Mouse (Mus musculus): Measurements from ENCODE around the gene Uxs1. TPM values are rescaled to one million over a fixed set of nuclear protein-coding genes. Genes with fewer than 3 reads are reported as not detected.

Gene Uxs1
- polyA plus RNA-seq, 1 experiment from 2014 or later = 24.9 TPM

GRCm38 (mm10) chr1:43827002-43827762 lies 418 bp downstream of the Uxs1 start:
- H3K4me1 ChIP-seq = peaks cover 16% of the 10 kb centered on the region
- H3K4me3 ChIP-seq = peak overlapping the region; percentile 77
- peak overlapping the region; percentile 75 for H3K9ac ChIP-seq
- under 1% methylated on average over 67 of the region's 68 CpGs for WGBS
- H3K4me2 ChIP-seq (replicated peaks) = peak overlapping the region; percentile 95
- H3K27me3 ChIP-seq = no peaks in the 10 kb centered on the region
- ATAC-seq (ENCODE audit: insufficient number of reproducible peaks, insufficient read depth, low FRiP score, low TSS enrichment) = peak; percentile 75
- no peaks in the 10 kb centered on the region for H3K9me3 ChIP-seq
- H3K36me3 ChIP-seq = no peaks in the 10 kb centered on the region
- H3K27ac ChIP-seq = peak overlapping the region; percentile 95

- peaks cover 16% of the 10 kb centered on the region for H3K4me1 ChIP-seq
- peak overlapping the region; percentile 95 for H3K4me2 ChIP-seq (replicated peaks)
- 0% methylated on average over 3 of the region's 3 CpGs for WGBS
- H3K27me3 ChIP-seq = no peaks in the 10 kb centered on the region
- ATAC-seq (ENCODE audit: insufficient number of reproducible peaks, insufficient read depth, low FRiP score, low TSS enrichment) = no peak
- H3K9me3 ChIP-seq = no peaks in the 10 kb centered on the region
- H3K36me3 ChIP-seq = no peaks in the 10 kb centered on the region
- peak overlapping the region; percentile 77 for H3K4me3 ChIP-seq
- peak overlapping the region; percentile 75 for H3K9ac ChIP-seq
- H3K27ac ChIP-seq = peak overlapping the region; percentile 95
Measured at GRCm38 (mm10) chr1:43826628-43827001, 985 bp downstream of the Uxs1 start.

- no peak for ATAC-seq (ENCODE audit: insufficient number of reproducible peaks, insufficient read depth, low FRiP score, low TSS enrichment)
- no peak overlapping the region for H3K9ac ChIP-seq
- peaks cover 16% of the 10 kb centered on the region for H3K4me1 ChIP-seq
- H3K4me2 ChIP-seq (replicated peaks) = no peak overlapping the region
- no peaks in the 10 kb centered on the region for H3K27me3 ChIP-seq
- H3K27ac ChIP-seq = no peak overlapping the region
- no peaks in the 10 kb centered on the region for H3K36me3 ChIP-seq
- WGBS = 92% methylated on average over 1 of the region's 1 CpGs
- no peak overlapping the region for H3K4me3 ChIP-seq
- no peaks in the 10 kb centered on the region for H3K9me3 ChIP-seq
Measured at GRCm38 (mm10) chr1:43823406-43823805, 4.2 kb downstream of the Uxs1 start.

- H3K36me3 ChIP-seq = no peaks in the 10 kb centered on the region
- WGBS = 77% methylated on average over 5 of the region's 5 CpGs
- no peak overlapping the region for H3K4me2 ChIP-seq (replicated peaks)
- ATAC-seq (ENCODE audit: insufficient number of reproducible peaks, insufficient read depth, low FRiP score, low TSS enrichment) = no peak
- H3K9me3 ChIP-seq = no peaks in the 10 kb centered on the region
- peaks cover 16% of the 10 kb centered on the region for H3K4me1 ChIP-seq
- H3K27ac ChIP-seq = no peak overlapping the region
- no peak overlapping the region for H3K9ac ChIP-seq
- no peaks in the 10 kb centered on the region for H3K27me3 ChIP-seq
- H3K4me3 ChIP-seq = no peak overlapping the region
Measured at GRCm38 (mm10) chr1:43822586-43822985, 5.0 kb downstream of the Uxs1 start.

- H3K27me3 ChIP-seq = no peaks in the 10 kb centered on the region
- H3K9ac ChIP-seq = no peak overlapping the region
- no peak overlapping the region for H3K4me2 ChIP-seq (replicated peaks)
- peaks cover 16% of the 10 kb centered on the region for H3K4me1 ChIP-seq
- no peak overlapping the region for H3K27ac ChIP-seq
- H3K9me3 ChIP-seq = no peaks in the 10 kb centered on the region
- ATAC-seq (ENCODE audit: insufficient number of reproducible peaks, insufficient read depth, low FRiP score, low TSS enrichment) = no peak
- H3K4me3 ChIP-seq = no peak overlapping the region
- no peaks in the 10 kb centered on the region for H3K36me3 ChIP-seq
- WGBS = 74% methylated on average over 1 of the region's 1 CpGs
Measured at GRCm38 (mm10) chr1:43821804-43822203, 5.8 kb downstream of the Uxs1 start.

- H3K36me3 ChIP-seq = no peaks in the 10 kb centered on the region
- peaks cover 6% of the 10 kb centered on the region for H3K4me1 ChIP-seq
- no peak overlapping the region for H3K27ac ChIP-seq
- ATAC-seq (ENCODE audit: insufficient number of reproducible peaks, insufficient read depth, low FRiP score, low TSS enrichment) = no peak
- no peaks in the 10 kb centered on the region for H3K9me3 ChIP-seq
- no peak overlapping the region for H3K9ac ChIP-seq
- WGBS = 58% methylated on average over 1 of the region's 1 CpGs
- no peak overlapping the region for H3K4me3 ChIP-seq
- H3K4me2 ChIP-seq (replicated peaks) = no peak overlapping the region
- H3K27me3 ChIP-seq = no peaks in the 10 kb centered on the region
Measured at GRCm38 (mm10) chr1:43820571-43820970, 7.0 kb downstream of the Uxs1 start.

- Histone ChIP-seq H3K36me3 (no peaks in the 10 kb centered on the region), H3K27ac (no peak overlapping the region), H3K9me3 (no peaks in the 10 kb centered on the region), H3K9ac (no peak overlapping the region), H3K4me2 (replicated peaks) (no peak overlapping the region), H3K27me3 (no peaks in the 10 kb centered on the region), H3K4me3 (no peak overlapping the region), H3K4me1 (no peaks in the 10 kb centered on the region)
- no peak for ATAC-seq (ENCODE audit: insufficient number of reproducible peaks, insufficient read depth, low FRiP score, low TSS enrichment)
- 86% methylated on average over 2 of the region's 2 CpGs for WGBS
Measured at GRCm38 (mm10) chr1:43819091-43819490, 8.5 kb downstream of the Uxs1 start.

- no peak overlapping the region for H3K4me2 ChIP-seq (replicated peaks)
- H3K36me3 ChIP-seq = no peaks in the 10 kb centered on the region
- H3K9me3 ChIP-seq = no peaks in the 10 kb centered on the region
- H3K4me1 ChIP-seq = no peaks in the 10 kb centered on the region
- H3K9ac ChIP-seq = no peak overlapping the region
- H3K27ac ChIP-seq = no peak overlapping the region
- H3K4me3 ChIP-seq = no peak overlapping the region
- WGBS = 81% methylated on average over 4 of the region's 4 CpGs
- no peaks in the 10 kb centered on the region for H3K27me3 ChIP-seq
- no peak for ATAC-seq (ENCODE audit: insufficient number of reproducible peaks, insufficient read depth, low FRiP score, low TSS enrichment)
Measured at GRCm38 (mm10) chr1:43818356-43818755, 9.2 kb downstream of the Uxs1 start.

- Histone ChIP-seq H3K27ac (no peak overlapping the region), H3K4me1 (no peaks in the 10 kb centered on the region), H3K36me3 (no peaks in the 10 kb centered on the region), H3K4me3 (no peak overlapping the region), H3K4me2 (replicated peaks) (no peak overlapping the region), H3K27me3 (no peaks in the 10 kb centered on the region), H3K9ac (no peak overlapping the region), H3K9me3 (no peaks in the 10 kb centered on the region)
- 98% methylated on average over 1 of the region's 1 CpGs for WGBS
- no peak for ATAC-seq (ENCODE audit: insufficient number of reproducible peaks, insufficient read depth, low FRiP score, low TSS enrichment)
Measured at GRCm38 (mm10) chr1:43811764-43812163, 15.8 kb downstream of the Uxs1 start.

- Histone ChIP-seq H3K27me3 (no peaks in the 10 kb centered on the region), H3K4me1 (no peaks in the 10 kb centered on the region), H3K27ac (no peak overlapping the region), H3K36me3 (no peaks in the 10 kb centered on the region), H3K9ac (no peak overlapping the region), H3K9me3 (no peaks in the 10 kb centered on the region), H3K4me3 (no peak overlapping the region), H3K4me2 (replicated peaks) (no peak overlapping the region)
- 78% methylated on average over 3 of the region's 3 CpGs for WGBS
- no peak for ATAC-seq (ENCODE audit: insufficient number of reproducible peaks, insufficient read depth, low FRiP score, low TSS enrichment)
Measured at GRCm38 (mm10) chr1:43811055-43811454, 16.5 kb downstream of the Uxs1 start.

GRCm38 (mm10) chr1:43809351-43809750 lies 18.2 kb downstream of the Uxs1 start:
- WGBS = 88% methylated on average over 2 of the region's 2 CpGs

GRCm38 (mm10) chr1:43803906-43804474 lies 23.6 kb downstream of the Uxs1 start:
- Histone ChIP-seq H3K4me1 (no peaks in the 10 kb centered on the region), H3K4me2 (replicated peaks) (no peak overlapping the region), H3K9me3 (no peaks in the 10 kb centered on the region), H3K36me3 (0 out of 2 replicates have a peak, but pooled peaks cover 11% of the 10 kb centered on the region), H3K4me3 (no peak overlapping the region), H3K27ac (no peak overlapping the region), H3K9ac (no peak overlapping the region), H3K27me3 (no peaks in the 10 kb centered on the region)
- 91% methylated on average over 1 of the region's 1 CpGs for WGBS
- ATAC-seq (ENCODE audit: insufficient number of reproducible peaks, insufficient read depth, low FRiP score, low TSS enrichment) = no peak

More at GRCm38 (mm10) chr1:43809351-43809750, 18.2 kb downstream of the Uxs1 start:
- H3K4me2 ChIP-seq (replicated peaks) = no peak overlapping the region
- H3K27me3 ChIP-seq = no peaks in the 10 kb centered on the region
- no peak overlapping the region for H3K9ac ChIP-seq
- H3K27ac ChIP-seq = no peak overlapping the region
- H3K4me1 ChIP-seq = no peaks in the 10 kb centered on the region
- ATAC-seq (ENCODE audit: insufficient number of reproducible peaks, insufficient read depth, low FRiP score, low TSS enrichment) = no peak
- no peaks in the 10 kb centered on the region for H3K9me3 ChIP-seq
- H3K36me3 ChIP-seq = no peaks in the 10 kb centered on the region
- no peak overlapping the region for H3K4me3 ChIP-seq
